Mouse (Mus musculus): ENCODE data around the gene Satb2.
A peak's percentile ranks its signal among the peaks of the same experiment; 100 is the strongest.

DNA sequence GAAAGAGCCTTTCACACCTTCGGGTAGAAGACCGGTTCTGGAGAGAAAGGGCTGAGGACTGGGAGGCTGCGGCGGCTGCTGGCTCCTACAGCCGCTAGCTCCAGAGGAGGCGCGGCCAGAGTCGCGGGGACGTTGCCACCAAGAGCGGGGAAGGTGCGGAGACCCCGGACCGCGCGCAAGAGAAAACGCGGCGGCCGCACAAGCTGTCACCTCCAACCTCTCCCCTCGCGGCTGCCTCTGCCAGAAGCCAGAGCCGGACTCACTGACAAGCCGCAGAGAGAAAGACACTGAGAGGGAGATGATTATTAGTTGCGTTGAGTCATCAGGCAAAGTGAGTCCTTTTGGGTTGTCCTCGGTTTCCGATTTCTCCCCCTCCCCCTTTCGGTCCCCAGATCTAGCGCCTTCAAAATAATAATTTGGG is 7.0 kb downstream of the Satb2 start:
- TF ChIP-seq POLR2A (IDR thresholded peaks at IDR 0.05; ENCODE audit: insufficient read length, low read depth) = peak; percentile 48
- TF ChIP-seq MAX (IDR thresholded peaks at IDR 0.05; ENCODE audit: low read depth) = no peak
- TF ChIP-seq E2F4 (IDR thresholded peaks at IDR 0.05; ENCODE audit: insufficient read depth) = no peak
- peak; percentile 41 for TF ChIP-seq POLR2AphosphoS2 (IDR thresholded peaks at IDR 0.05; ENCODE audit: insufficient read length, low read depth)
- no peak for TF ChIP-seq CEBPB (IDR thresholded peaks at IDR 0.05; ENCODE audit: insufficient read depth, poor library complexity, severe bottlenecking)
- TF ChIP-seq SRF (IDR thresholded peaks at IDR 0.05; ENCODE audit: control insufficient read depth, insufficient read length, low read depth) = no peak
- no peak for TF ChIP-seq MYOD1 (IDR thresholded peaks at IDR 0.05; ENCODE audit: control insufficient read depth in 1 of 3, insufficient read length in 2 of 3, low read depth in 2 of 3)
- no peak for TF ChIP-seq TCF12 (IDR thresholded peaks at IDR 0.05; ENCODE audit: insufficient read depth, poor library complexity, severe bottlenecking)
- TF ChIP-seq USF1 (IDR thresholded peaks at IDR 0.05; ENCODE audit: low read depth) = no peak
- TF ChIP-seq MYOG (IDR thresholded peaks at IDR 0.05; ENCODE audit: control insufficient read depth in 1 of 3, insufficient read depth in 1 of 3, insufficient read length in 2 of 3, low read depth in 2 of 3) = no peak
- no peak for TF ChIP-seq REST (IDR thresholded peaks at IDR 0.05; ENCODE audit: insufficient read depth, insufficient read length)
